Mouse (Mus musculus) lung, adult 10 weeks (tissue): Measurements from ENCODE around the gene Tmem170b. TPM values are rescaled to one million over a fixed set of nuclear protein-coding genes. Genes with fewer than 3 reads are reported as not detected.

ENCODE experiments used
- polyA plus RNA-seq: library from polyadenylated mRNA; stranded (reverse); fragments of 350-450 nt; fragmentation: Illumina TruSeq; extraction: RNeasy Lipid Tissue Mini Kit (QIAGEN cat#74804); gene quantifications from one replicate; pipeline ENCODE4 v1.2.3, GENCODE M21; 2014; ENCODE audit warnings: low read depth, low replicate concordance; ENCODE audit not compliant: insufficient read depth

Tmem170b gene
- 4.0 TPM for polyA plus RNA-seq

GRCm38 (mm10) chr13:41605099-41606010, at the start of gene Tmem170b:
Tmem170b (plus strand) TSS chr13:41605907.

Other genes starting within 250 kb of the Tmem170b start
- gene Nedd9, start 118.5 kb upstream of the Tmem170b start, polyA plus RNA-seq = 35.8 TPM
- gene Adtrp, start 241.8 kb downstream of the Tmem170b start, polyA plus RNA-seq = 3.5 TPM